Mouse (Mus musculus) heart, embryonic 13.5 days (tissue): ENCODE data around the gene Ccdc7a. TPM values are rescaled to one million over a fixed set of nuclear protein-coding genes. Genes with fewer than 3 reads are reported as not detected.
A peak's percentile ranks its signal among the peaks of the same experiment; 100 is the strongest.

Experiments
- ATAC-seq: fragments of 200-750 bp; cut with Nextera tagmentation; 2 replicates; pipeline ENCODE4 v1.8.0; 2017; ENCODE audit warnings: moderate TSS enrichment; ENCODE audit not compliant: insufficient number of reproducible peaks, low FRiP score, low TSS enrichment; ENCODE audit errors: extremely low read depth
- H3K27ac ChIP-seq: fragments of 300-500 bp; sonication (generic); replicated peaks from 2 replicates; pipeline ENCODE4 v1.5.1; 2015; ENCODE audit warnings: moderate library complexity, mild to moderate bottlenecking, inconsistent platforms
- H3K27me3 ChIP-seq: fragments of 300-500 bp; sonication (generic); replicated peaks from 2 replicates; pipeline ENCODE4 v1.6.1; 2015; ENCODE audit warnings: mild to moderate bottlenecking, inconsistent platforms
- H3K36me3 ChIP-seq: fragments of 300-500 bp; sonication (generic); 2 replicates; pipeline ENCODE4 v1.6.1; 2015; ENCODE audit warnings: mild to moderate bottlenecking, inconsistent platforms
- H3K4me1 ChIP-seq: fragments of 300-500 bp; sonication (generic); 2 replicates; pipeline ENCODE4 v1.6.1; 2015; ENCODE audit warnings: inconsistent platforms
- H3K4me2 ChIP-seq: fragments of 300-500 bp; sonication (generic); 2 replicates; pipeline ENCODE4 v1.6.1; 2015; ENCODE audit warnings: inconsistent platforms, mild to moderate bottlenecking, moderate library complexity
- H3K4me3 ChIP-seq: fragments of 300-500 bp; sonication (generic); 2 replicates; pipeline ENCODE4 v1.5.1; 2015; ENCODE audit warnings: moderate library complexity, mild to moderate bottlenecking, inconsistent platforms
- H3K9ac ChIP-seq: fragments of 300-500 bp; sonication (generic); 2 replicates; pipeline ENCODE4 v1.6.1; 2015; ENCODE audit warnings: inconsistent platforms, mild to moderate bottlenecking, moderate library complexity
- H3K9me3 ChIP-seq: fragments of 300-500 bp; sonication (generic); 2 replicates; pipeline ENCODE4 v1.6.1; 2016; ENCODE audit warnings: inconsistent platforms
- WGBS: fragments of 180-500 bp; shearing (Covaris S2); methylation state at CpG from one replicate; pipeline ENCODE4 v1.1.7; 2015; ENCODE audit warnings: mixed read lengths; 5-methylcytosine and 5-hydroxymethylcytosine counted together
- polyA plus RNA-seq: library from polyadenylated mRNA; unstranded; fragments of >200 nt; fragmentation: Nextera tagmentation; extraction: Ambion mirVana; gene quantifications from 2 replicates; pipeline ENCODE4 v1.2.1, GENCODE M21; 2015

The Ccdc7a gene
- polyA plus RNA-seq, 1 experiment from 2014 or later: 0.15 TPM

GRCm38 (mm10) chr8:128732254-128732653 is 333.1 kb downstream of the Ccdc7a start:
- ATAC-seq: no peak
- Histone ChIP-seq H3K27ac (no peak overlapping the region), H3K27me3 (no peaks in the 10 kb centered on the region), H3K4me1 (no peaks in the 10 kb centered on the region), H3K36me3 (peaks cover 87% of the 10 kb centered on the region), H3K4me3 (no peak overlapping the region), H3K9ac (no peak overlapping the region), H3K9me3 (no peaks in the 10 kb centered on the region), H3K4me2 (no peak overlapping the region)
- 78% methylated on average over 2 of the region's 2 CpGs for WGBS

DNA sequence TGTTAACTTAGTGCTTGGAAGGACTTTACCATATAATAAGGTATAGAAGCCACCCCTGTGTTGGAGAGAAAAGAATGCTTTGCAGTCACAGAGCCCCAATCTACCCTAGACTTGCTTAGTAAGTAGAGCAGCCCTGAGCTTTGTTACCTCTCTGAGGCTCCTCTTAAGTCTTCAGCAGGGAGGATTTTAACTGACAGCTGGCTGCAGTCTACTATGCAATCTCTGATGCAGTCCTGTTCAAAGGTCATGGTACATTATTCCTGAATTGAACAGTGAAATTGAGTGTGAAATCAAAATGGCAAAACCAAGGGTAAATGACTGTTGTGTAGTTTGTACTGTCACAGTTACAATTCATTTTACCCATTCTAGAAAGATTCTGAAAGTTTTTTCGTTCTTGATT is 338.1 kb downstream of the Ccdc7a start:
- WGBS: 92% methylated on average over 1 of the region's 1 CpGs
- ATAC-seq: no peak
- Histone ChIP-seq H3K4me2 (no peak overlapping the region), H3K36me3 (peaks cover 85% of the 10 kb centered on the region), H3K4me1 (no peaks in the 10 kb centered on the region), H3K9me3 (no peaks in the 10 kb centered on the region), H3K4me3 (no peak overlapping the region), H3K27me3 (no peaks in the 10 kb centered on the region), H3K9ac (no peak overlapping the region), H3K27ac (no peak overlapping the region)

- Histone ChIP-seq H3K36me3 (peaks cover 82% of the 10 kb centered on the region), H3K4me1 (no peaks in the 10 kb centered on the region)
- ATAC-seq: no peak
Observed at GRCm38 (mm10) chr8:128724819-128725218, 340.5 kb downstream of the Ccdc7a start.

GRCm38 (mm10) chr8:128716184-128716583 is 349.1 kb downstream of the Ccdc7a start:
- Histone ChIP-seq H3K9ac (no peak overlapping the region), H3K4me1 (no peaks in the 10 kb centered on the region), H3K4me3 (no peak overlapping the region), H3K27me3 (no peaks in the 10 kb centered on the region), H3K36me3 (peaks cover 92% of the 10 kb centered on the region), H3K27ac (no peak overlapping the region), H3K9me3 (no peaks in the 10 kb centered on the region), H3K4me2 (no peak overlapping the region)
- no peak for ATAC-seq

More at GRCm38 (mm10) chr8:128724819-128725218, 340.5 kb downstream of the Ccdc7a start:
- Histone ChIP-seq H3K9ac (no peak overlapping the region), H3K9me3 (no peaks in the 10 kb centered on the region), H3K4me2 (no peak overlapping the region), H3K27ac (no peak overlapping the region), H3K27me3 (no peaks in the 10 kb centered on the region), H3K4me3 (no peak overlapping the region)
- WGBS: 62% methylated on average over 1 of the region's 1 CpGs

DNA sequence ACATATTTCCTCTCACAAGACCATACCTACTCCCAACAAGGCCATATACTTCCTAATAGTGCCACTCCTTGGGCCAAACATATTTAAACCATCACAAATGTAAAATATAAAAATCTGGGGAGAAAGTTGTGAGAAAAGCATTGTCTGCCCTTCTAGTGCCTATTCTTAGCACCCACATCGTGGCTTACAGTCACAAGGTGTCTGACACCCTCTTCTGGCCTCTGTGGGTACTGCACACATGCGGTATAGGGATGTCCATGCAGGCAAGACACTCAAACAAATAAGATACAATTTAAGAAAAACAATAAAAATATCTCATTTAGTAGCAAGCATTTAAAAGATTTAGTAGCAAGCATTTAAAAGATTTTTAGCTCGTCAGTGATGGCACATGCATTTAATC is 356.1 kb downstream of the Ccdc7a start:
- no peak overlapping the region for H3K27ac ChIP-seq
- no peak for ATAC-seq

GRCm38 (mm10) chr8:128704836-128705235 is 360.5 kb downstream of the Ccdc7a start:
- H3K9me3 ChIP-seq: no peaks in the 10 kb centered on the region
- ATAC-seq: no peak
- WGBS: 90% methylated on average over 2 of the region's 2 CpGs

More for the DNA sequence above, 356.1 kb downstream of the Ccdc7a start:
- H3K27me3 ChIP-seq: no peaks in the 10 kb centered on the region
- H3K36me3 ChIP-seq: peaks cover 82% of the 10 kb centered on the region
- no peaks in the 10 kb centered on the region for H3K9me3 ChIP-seq
- WGBS: 45% methylated on average over 3 of the region's 3 CpGs
- no peak overlapping the region for H3K4me2 ChIP-seq
- no peak overlapping the region for H3K9ac ChIP-seq
- peaks cover 9% of the 10 kb centered on the region for H3K4me1 ChIP-seq
- no peak overlapping the region for H3K4me3 ChIP-seq

GRCm38 (mm10) chr8:128704376-128704775 is 360.9 kb downstream of the Ccdc7a start:
- Histone ChIP-seq H3K36me3 (peaks cover 33% of the 10 kb centered on the region), H3K4me2 (no peak overlapping the region), H3K9ac (no peak overlapping the region), H3K27ac (0 out of 2 replicates have a peak overlapping the region, but pooled peaks have one; percentile 8), H3K4me1 (peaks cover 34% of the 10 kb centered on the region), H3K4me3 (no peak overlapping the region), H3K27me3 (no peaks in the 10 kb centered on the region), H3K9me3 (no peaks in the 10 kb centered on the region)
- ATAC-seq: no peak
- 57% methylated on average over 1 of the region's 1 CpGs for WGBS

More at GRCm38 (mm10) chr8:128704836-128705235, 360.5 kb downstream of the Ccdc7a start:
- Histone ChIP-seq H3K27ac (no peak overlapping the region), H3K4me2 (no peak overlapping the region), H3K4me3 (no peak overlapping the region), H3K36me3 (peaks cover 38% of the 10 kb centered on the region), H3K4me1 (peaks cover 29% of the 10 kb centered on the region), H3K27me3 (no peaks in the 10 kb centered on the region), H3K9ac (no peak overlapping the region)

DNA sequence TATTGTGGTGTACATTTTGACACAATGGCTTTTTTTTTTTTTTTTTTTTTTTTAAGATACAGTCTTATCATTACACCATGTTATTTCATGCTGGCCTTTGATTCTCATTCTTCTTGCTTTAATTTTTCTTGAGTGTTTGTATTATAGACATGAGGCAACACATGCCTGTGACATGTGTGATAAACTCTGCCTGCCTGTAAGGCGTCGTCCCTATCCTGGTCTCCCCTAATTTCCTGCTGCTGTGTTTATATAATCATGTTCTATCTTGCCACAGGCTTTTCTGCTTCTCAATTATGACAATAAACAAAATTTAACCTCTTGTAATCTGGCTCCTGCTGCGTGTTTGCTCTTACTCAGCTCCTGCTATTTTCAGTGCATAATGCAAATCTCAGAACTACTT is 367.4 kb downstream of the Ccdc7a start:
- peaks cover 65% of the 10 kb centered on the region for H3K4me1 ChIP-seq
- no peaks in the 10 kb centered on the region for H3K27me3 ChIP-seq
- H3K9me3 ChIP-seq: no peaks in the 10 kb centered on the region
- WGBS: 54% methylated on average over 3 of the region's 3 CpGs
- no peak overlapping the region for H3K4me3 ChIP-seq
- 0 out of 2 replicates have a peak, but pooled peaks cover 4% of the 10 kb centered on the region for H3K36me3 ChIP-seq
- no peak overlapping the region for H3K4me2 ChIP-seq
- no peak overlapping the region for H3K9ac ChIP-seq
- ATAC-seq: no peak
- H3K27ac ChIP-seq: no peak overlapping the region

DNA sequence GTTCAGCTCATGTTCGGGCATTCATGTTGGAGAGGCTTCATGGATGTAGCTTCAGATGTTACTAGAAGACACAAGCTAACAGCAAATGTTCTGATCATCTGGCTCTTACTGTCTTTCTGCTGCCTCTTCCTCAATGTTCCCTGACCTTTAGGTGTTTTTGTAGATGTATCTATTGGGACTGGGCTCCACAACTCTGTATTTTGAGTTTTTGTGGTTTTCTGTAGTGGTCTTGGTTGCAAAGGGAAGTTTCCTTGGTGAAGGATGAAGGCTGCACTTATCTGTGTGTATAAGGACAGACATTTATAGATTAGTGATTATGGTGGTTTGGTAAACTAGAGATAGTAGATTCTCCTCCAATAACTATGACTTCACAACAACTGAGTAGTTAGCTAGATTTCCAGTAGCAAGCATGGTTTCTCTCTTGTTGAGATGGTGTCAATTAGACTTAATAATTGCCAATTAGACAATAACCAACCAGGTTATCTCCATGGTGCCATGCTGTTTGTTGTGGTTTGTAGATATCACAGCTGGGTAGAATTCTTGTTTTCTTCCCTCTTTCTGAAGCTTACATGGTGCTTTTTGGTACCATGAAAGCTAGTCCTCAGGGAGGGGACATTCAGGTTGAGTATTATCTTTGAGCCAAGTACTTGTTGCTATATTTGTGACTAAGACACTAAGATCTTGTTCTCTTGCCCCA is 368.5 kb downstream of the Ccdc7a start:
- Histone ChIP-seq H3K27ac (no peak overlapping the region), H3K27me3 (no peaks in the 10 kb centered on the region), H3K4me2 (no peak overlapping the region), H3K4me3 (no peak overlapping the region), H3K4me1 (peaks cover 72% of the 10 kb centered on the region), H3K9me3 (no peaks in the 10 kb centered on the region), H3K9ac (no peak overlapping the region), H3K36me3 (0 out of 2 replicates have a peak, but pooled peaks cover 4% of the 10 kb centered on the region)
- no peak for ATAC-seq
- WGBS: 88% methylated on average over 1 of the region's 1 CpGs

DNA sequence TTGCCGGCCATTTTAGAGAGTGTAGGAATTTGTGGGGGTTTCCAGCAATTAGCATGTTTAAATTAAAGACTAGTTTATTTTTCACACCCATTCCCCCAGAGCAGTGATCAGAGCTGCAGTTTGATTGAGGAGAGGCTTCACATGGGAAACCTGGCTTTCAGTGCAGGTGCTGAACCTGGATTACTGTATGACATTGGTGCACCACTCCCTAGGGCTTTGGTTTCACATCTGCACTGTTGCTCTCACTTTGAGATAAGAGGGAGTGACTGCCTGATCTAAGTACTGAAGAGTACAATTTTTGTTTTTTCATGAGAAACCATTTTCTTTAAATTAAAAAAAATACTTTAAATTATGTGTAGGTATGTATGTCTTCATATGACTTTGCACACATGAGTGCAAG is 375.3 kb downstream of the Ccdc7a start:
- Histone ChIP-seq H3K9ac (no peak overlapping the region), H3K4me2 (peak overlapping the region; percentile 24), H3K36me3 (no peaks in the 10 kb centered on the region), H3K4me3 (no peak overlapping the region; the same call in 1 of the 2 replicates), H3K4me1 (peaks cover 60% of the 10 kb centered on the region), H3K9me3 (no peaks in the 10 kb centered on the region), H3K27ac (0 out of 2 replicates have a peak overlapping the region, but pooled peaks have one; percentile 32), H3K27me3 (no peaks in the 10 kb centered on the region)
- 85% methylated on average over 1 of the region's 1 CpGs for WGBS
- ATAC-seq: no peak

DNA sequence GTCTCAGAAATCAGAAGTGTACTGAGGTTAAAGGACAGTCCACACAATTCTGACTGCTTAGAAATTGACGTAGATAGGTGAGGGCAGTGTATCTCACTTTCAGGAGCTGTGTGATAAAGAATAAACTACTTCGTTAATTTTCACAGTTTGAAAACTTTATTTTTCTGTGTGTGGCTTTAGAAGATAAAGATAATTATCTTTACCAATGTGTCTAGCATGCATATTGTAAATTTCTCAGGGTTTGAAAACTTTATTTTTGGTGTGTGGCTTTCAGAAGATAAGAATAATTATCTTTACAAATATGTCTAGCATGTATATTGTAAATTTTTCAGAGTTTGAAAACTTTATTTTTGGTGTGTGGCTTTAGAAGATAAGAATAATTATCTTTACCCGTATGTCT is 376.6 kb downstream of the Ccdc7a start:
- no peaks in the 10 kb centered on the region for H3K9me3 ChIP-seq
- no peaks in the 10 kb centered on the region for H3K27me3 ChIP-seq
- H3K27ac ChIP-seq: no peak overlapping the region
- peak overlapping the region; percentile 58; the same call in 1 of the 2 replicates for H3K9ac ChIP-seq
- peak overlapping the region; percentile 75 for H3K4me2 ChIP-seq
- H3K4me3 ChIP-seq: 0 out of 2 replicates have a peak overlapping the region, but pooled peaks have one; percentile 22
- no peaks in the 10 kb centered on the region for H3K36me3 ChIP-seq
- ATAC-seq: no peak
- 46% methylated on average over 3 of the region's 3 CpGs for WGBS
- H3K4me1 ChIP-seq: peaks cover 52% of the 10 kb centered on the region
